Mouse (Mus musculus) stomach, postnatal 0 days (tissue): ENCODE data around the gene Rasgrp4.

Experiments used
- CTCF ChIP-seq: IDR thresholded peaks from 2 replicates; pipeline ENCODE4 v1.5.1; 2016; ENCODE audit warnings: antibody characterized with exemption, low read depth, mild to moderate bottlenecking, moderate library complexity
- EP300 ChIP-seq: optimal IDR thresholded peaks from 2 replicates; pipeline ENCODE3; 2016; ENCODE audit warnings: antibody characterized with exemption

- TF ChIP-seq CTCF (peak; percentile 45), EP300 (no peak)
Measured at GRCm38 (mm10) chr7:29178106-29178505, 43.5 kb downstream of the Rasgrp4 start.
